Mouse (Mus musculus): ENCODE data around the gene Lzic.

The Lzic gene

GRCm38 (mm10) chr4:149484566-149484965 lies 463 bp upstream of the Lzic start:
- in situ Hi-C loops (cut with MboI): no loop called here

GRCm38 (mm10) chr4:149485825-149486206 lies 787 bp downstream of the Lzic start:
- in situ Hi-C loops (cut with MboI): no loop called here

- in situ Hi-C loops (cut with MboI): no loop called here
Observed at GRCm38 (mm10) chr4:149487729-149488128, 2.7 kb downstream of the Lzic start.

- in situ Hi-C loops (cut with MboI): no loop called here
Observed at GRCm38 (mm10) chr4:149489415-149490240, 4.6 kb downstream of the Lzic start.

GRCm38 (mm10) chr4:149491151-149491550 lies 6.1 kb downstream of the Lzic start:
- in situ Hi-C loops (cut with MboI): no loop called here

- in situ Hi-C loops (cut with MboI): no loop called here
Observed at GRCm38 (mm10) chr4:149496612-149497011, 11.6 kb downstream of the Lzic start.

GRCm38 (mm10) chr4:149498901-149499300 lies 13.9 kb downstream of the Lzic start:
- in situ Hi-C loops (cut with MboI): no loop called here

GRCm38 (mm10) chr4:149499790-149500189 lies 14.8 kb downstream of the Lzic start:
- in situ Hi-C loops (cut with MboI): no loop called here

GRCm38 (mm10) chr4:149504363-149504762 lies 19.3 kb downstream of the Lzic start:
- in situ Hi-C loops (cut with MboI): no loop called here

GRCm38 (mm10) chr4:149504858-149505257 lies 19.8 kb downstream of the Lzic start:
- in situ Hi-C loops (cut with MboI): no loop called here

- in situ Hi-C loops (cut with MboI): no loop called here
Observed at GRCm38 (mm10) chr4:149505261-149505967, 20.4 kb downstream of the Lzic start.

GRCm38 (mm10) chr4:149506904-149507303 lies 21.9 kb downstream of the Lzic start:
- in situ Hi-C loops (cut with MboI): no loop called here

GRCm38 (mm10) chr4:149511221-149511646 lies 26.2 kb downstream of the Lzic start:
- in situ Hi-C loops (cut with MboI): no loop called here

GRCm38 (mm10) chr4:149512072-149512471 lies 27.0 kb downstream of the Lzic start:
- in situ Hi-C loops (cut with MboI): no loop called here

GRCm38 (mm10) chr4:149515706-149516105 lies 30.7 kb downstream of the Lzic start:
- in situ Hi-C loops (cut with MboI): no loop called here

- in situ Hi-C loops (cut with MboI): no loop called here
Observed at GRCm38 (mm10) chr4:149517868-149518340, 32.9 kb downstream of the Lzic start, which contains the start of gene Ctnnbip1. TSS of gene Ctnnbip1 (plus strand) at chr4:149518236.

- in situ Hi-C loops (cut with MboI): no loop called here
Observed at GRCm38 (mm10) chr4:149518351-149519220, 33.6 kb downstream of the Lzic start.

- in situ Hi-C loops (cut with MboI): no loop called here
Observed at GRCm38 (mm10) chr4:149521258-149521657, 36.2 kb downstream of the Lzic start.

- in situ Hi-C loops (cut with MboI): no loop called here
Observed at GRCm38 (mm10) chr4:149523961-149524360, 38.9 kb downstream of the Lzic start.

GRCm38 (mm10) chr4:149525170-149525569 lies 40.1 kb downstream of the Lzic start:
- in situ Hi-C loops (cut with MboI): no loop called here

- in situ Hi-C loops (cut with MboI): no loop called here
Observed at GRCm38 (mm10) chr4:149525811-149526210, 40.8 kb downstream of the Lzic start.

- in situ Hi-C loops (cut with MboI): no loop called here
Observed at GRCm38 (mm10) chr4:149526330-149526729, 41.3 kb downstream of the Lzic start.

Data from mature B cell (primary cell).